Mouse (Mus musculus) heart, adult 2 months (tissue): ENCODE measurements around the gene Mrpl53. TPM values are rescaled to one million over a fixed set of nuclear protein-coding genes. Genes with fewer than 3 reads are reported as not detected.

Experiments
- DNase-seq, 2 experiments: peaks; one replicate each; pipeline ENCODE4 v3.0.0; 2021
- H3K27ac ChIP-seq: fragments of 200-600 bp; 2 replicates; pipeline ENCODE4 v1.8.1; 2022
- H3K27me3 ChIP-seq: fragments of 200-500 bp; 2 replicates; pipeline ENCODE4 v1.6.1; 2012; ENCODE audit warnings: mild to moderate bottlenecking, low read length, inconsistent platforms, mixed read lengths; ENCODE audit not compliant: control insufficient read depth, insufficient read depth
- H3K36me3 ChIP-seq: fragments of 200-500 bp; 2 replicates; pipeline ENCODE4 v1.6.1; 2012; ENCODE audit warnings: low read length, inconsistent platforms; ENCODE audit not compliant: control insufficient read depth, insufficient read depth
- H3K4me1 ChIP-seq: fragments of 200-500 bp; 2 replicates; pipeline ENCODE4 v1.6.1; 2011; ENCODE audit warnings: low read length; ENCODE audit not compliant: control insufficient read depth, insufficient read depth
- H3K4me3 ChIP-seq: fragments of 200-600 bp; 2 replicates; pipeline ENCODE4 v1.8.1; 2022
- H3K79me2 ChIP-seq: fragments of 200-500 bp; replicated peaks from 2 replicates; pipeline ENCODE4 v1.6.1; 2012; ENCODE audit warnings: mild to moderate bottlenecking, inconsistent platforms, low read length, moderate library complexity, mixed read lengths; ENCODE audit not compliant: control insufficient read depth, insufficient read depth
- H3K9ac ChIP-seq: fragments of 200-500 bp; 2 replicates; pipeline ENCODE4 v1.6.1; 2012; ENCODE audit warnings: low read depth, mild to moderate bottlenecking, control low read depth, inconsistent platforms, low read length, mixed read lengths
- CTCF ChIP-seq: fragments of 200-600 bp; IDR thresholded peaks from 2 replicates; pipeline ENCODE4 v1.8.1; 2022; ENCODE audit warnings: antibody characterized with exemption, mild to moderate bottlenecking, moderate library complexity
- EP300 ChIP-seq: fragments of 200-500 bp; IDR thresholded peaks from 2 replicates; pipeline ENCODE4 v1.6.1; 2011; ENCODE audit warnings: low read depth, low read length, control low read depth; ENCODE audit not compliant: insufficient read depth
- POLR2A ChIP-seq: fragments of 200-500 bp; IDR thresholded peaks from 2 replicates; pipeline ENCODE4 v1.6.1; 2011; ENCODE audit warnings: mild to moderate bottlenecking, low read depth, low read length, control low read depth; ENCODE audit not compliant: insufficient read depth
- WGBS: fragments of 180-500 bp; shearing (Covaris S2); methylation state at CpG from one replicate; pipeline ENCODE4 v1.1.7; 2018; 5-methylcytosine and 5-hydroxymethylcytosine counted together
- intact Hi-C: fragments of 180-260 bp; cut with DNase I; formaldehyde crosslinking; loops from one replicate; pipeline ENCODE4 v1.15.1; 2025
- polyA plus RNA-seq: library from polyadenylated mRNA; depleted of rRNA; stranded (reverse); fragments of >200 nt; gene quantifications from 2 replicates; pipeline ENCODE4 v1.2.3, GENCODE M21; 2012
- total RNA-seq, 2 experiments: library from RNA; stranded (reverse); gene quantifications; 2 replicates each; pipeline ENCODE4 v1.2.3; 2021

The Mrpl53 gene
- total and polyA plus RNA-seq, 3 experiments: 113 to 131 (median 129) TPM

DNA sequence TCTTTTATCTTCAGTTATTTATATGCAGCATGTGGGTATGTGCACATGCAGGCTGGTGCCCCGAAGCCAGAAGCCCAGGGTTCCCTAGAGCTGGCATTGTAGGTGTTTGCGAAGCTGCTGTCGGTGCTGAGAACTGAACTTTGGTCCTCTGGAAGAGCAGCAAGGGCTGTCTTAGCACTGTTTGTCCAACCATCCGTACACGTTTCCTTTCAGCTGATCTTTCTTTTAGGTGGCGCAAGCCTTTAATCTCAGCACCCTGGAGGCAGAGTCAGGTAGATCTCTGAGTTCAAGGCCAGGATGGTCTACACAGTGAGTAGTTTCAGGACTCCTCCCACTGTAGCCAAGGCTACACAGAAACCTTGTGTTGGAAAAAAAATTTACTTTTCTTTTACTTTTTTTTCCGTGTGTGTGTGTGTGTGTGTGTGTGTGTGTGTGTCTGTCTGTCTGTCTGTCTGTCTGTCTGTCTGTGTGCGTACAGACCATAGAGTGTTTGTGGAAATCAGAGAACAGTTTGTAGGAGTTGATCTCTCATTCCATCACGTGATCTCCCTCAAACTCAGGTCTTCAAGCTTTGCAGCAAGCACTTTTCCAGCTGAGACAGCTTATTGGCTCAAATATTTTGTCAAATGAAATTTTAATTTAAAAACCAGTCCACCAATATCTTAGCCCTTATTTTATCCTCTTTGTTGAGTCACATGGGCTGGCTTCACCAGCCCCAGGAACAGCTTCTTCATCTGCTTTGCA, 23.5 kb downstream of the Mrpl53 start:
- no peaks in the 10 kb centered on the region for H3K79me2 ChIP-seq
- H3K27ac ChIP-seq: no peak overlapping the region
- no peak overlapping the region for H3K4me3 ChIP-seq
- WGBS: 75% methylated on average over 9 of the region's 9 CpGs
- no peak overlapping the region for H3K9ac ChIP-seq
- no peak for TF ChIP-seq POLR2A
- no peak for TF ChIP-seq CTCF
- TF ChIP-seq EP300: no peak
- H3K27me3 ChIP-seq: no peaks in the 10 kb centered on the region
- intact Hi-C loops: no loop called here
- H3K36me3 ChIP-seq: no peaks in the 10 kb centered on the region
- H3K4me1 ChIP-seq: peaks cover 5% of the 10 kb centered on the region; the same call in 1 of the 2 replicates
- DNase-seq: no peak

GRCm38 (mm10) chr6:83134226-83134625, 25.4 kb downstream of the Mrpl53 start:
- Histone ChIP-seq H3K4me1 (peaks cover 5% of the 10 kb centered on the region; the same call in 1 of the 2 replicates), H3K4me3 (no peak overlapping the region), H3K79me2 (no peaks in the 10 kb centered on the region), H3K36me3 (no peaks in the 10 kb centered on the region), H3K9ac (no peak overlapping the region), H3K27me3 (no peaks in the 10 kb centered on the region), H3K27ac (no peak overlapping the region)
- 64% methylated on average over 3 of the region's 3 CpGs for WGBS
- intact Hi-C loops: no loop called here
- TF ChIP-seq EP300 (no peak), CTCF (no peak), POLR2A (no peak)
- no peak for DNase-seq

- H3K27ac ChIP-seq: peak within 1 kb of the TSS; percentile 76
- DNase-seq: no peak
- TF ChIP-seq CTCF (no peak), POLR2A (no peak), EP300 (no peak)
- no peaks in the 10 kb centered on the region for H3K79me2 ChIP-seq
- H3K4me1 ChIP-seq: peaks cover 5% of the 10 kb centered on the region; the same call in 1 of the 2 replicates
- peak within 1 kb of the TSS; percentile 28 for H3K4me3 ChIP-seq
- 78% methylated on average over 7 of the region's 7 CpGs for WGBS
- intact Hi-C loops: no loop called here
- peak within 1 kb of the TSS; percentile 79 for H3K9ac ChIP-seq
- H3K36me3 ChIP-seq: no peaks in the 10 kb centered on the region
- H3K27me3 ChIP-seq: no peaks in the 10 kb centered on the region
These were observed 26.2 kb downstream of the Mrpl53 start, which contains the start of gene Rtkn for GRCm38 (mm10) chr6:83134951-83135513. Rtkn (plus strand) TSS chr6:83135463.

GRCm38 (mm10) chr6:83135571-83136161, 26.8 kb downstream of the Mrpl53 start:
- H3K27ac ChIP-seq: peak overlapping the region; percentile 76
- peak overlapping the region; percentile 79 for H3K9ac ChIP-seq
- H3K79me2 ChIP-seq: no peaks in the 10 kb centered on the region
- WGBS: 14% methylated on average over 37 of the region's 37 CpGs
- H3K4me1 ChIP-seq: peaks cover 5% of the 10 kb centered on the region; the same call in 1 of the 2 replicates
- no peaks in the 10 kb centered on the region for H3K36me3 ChIP-seq
- peak; percentile 58 for DNase-seq
- intact Hi-C loops: no loop called here
- H3K4me3 ChIP-seq: peak overlapping the region; percentile 28
- H3K27me3 ChIP-seq: no peaks in the 10 kb centered on the region
- TF ChIP-seq CTCF: no peak
- 0 out of 2 replicates have a peak, but pooled peaks have one; percentile 5 for TF ChIP-seq POLR2A

DNA sequence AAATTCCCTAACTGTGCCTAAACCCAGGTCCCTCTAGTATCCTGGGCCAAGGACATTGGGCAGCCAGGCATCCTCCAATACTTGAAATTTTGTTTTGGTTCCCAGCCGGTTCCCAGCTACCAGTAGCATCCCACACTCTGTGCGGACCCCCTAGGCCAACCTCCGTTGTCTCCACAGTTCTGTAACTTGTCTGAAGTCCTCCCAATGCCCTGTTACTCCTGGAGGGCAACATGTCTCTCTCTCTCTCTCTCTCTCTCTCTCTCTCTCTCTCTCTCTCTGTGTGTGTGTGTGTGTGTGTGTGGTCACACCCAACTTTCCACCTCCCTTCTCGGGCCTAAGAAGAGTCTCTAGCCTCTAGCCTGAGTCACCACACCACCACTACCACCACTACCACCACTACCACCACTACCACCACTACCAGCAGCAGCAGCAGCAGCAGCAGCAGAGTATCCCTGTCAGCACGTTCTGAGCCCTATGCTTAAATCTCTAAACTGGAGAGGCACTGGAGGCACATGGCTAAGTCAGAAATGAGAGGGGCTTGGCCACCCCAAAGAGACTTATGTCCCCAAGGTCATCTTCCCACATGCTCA, 27.5 kb downstream of the Mrpl53 start:
- no peaks in the 10 kb centered on the region for H3K36me3 ChIP-seq
- TF ChIP-seq POLR2A (no peak), EP300 (no peak), CTCF (no peak)
- peak overlapping the region; percentile 79 for H3K9ac ChIP-seq
- DNase-seq: no peak
- peak overlapping the region; percentile 89 for H3K27ac ChIP-seq
- H3K4me3 ChIP-seq: peak overlapping the region; percentile 63
- H3K27me3 ChIP-seq: no peaks in the 10 kb centered on the region
- intact Hi-C loops: no loop called here
- 35% methylated on average over 5 of the region's 5 CpGs for WGBS
- H3K79me2 ChIP-seq: no peaks in the 10 kb centered on the region
- H3K4me1 ChIP-seq: peaks cover 5% of the 10 kb centered on the region; the same call in 1 of the 2 replicates
